Mouse (Mus musculus) brain, embryonic 14.5 days (tissue): Measurements from ENCODE around the gene Rasl11b.

Source experiments
- CTCF ChIP-seq: fragments of 200-500 bp; IDR thresholded peaks from 2 replicates; pipeline ENCODE4 v1.5.1; 2012; ENCODE audit warnings: inconsistent platforms, mild to moderate bottlenecking, moderate library complexity, borderline replicate concordance; ENCODE audit not compliant: insufficient read depth, insufficient read length; ENCODE audit errors: extremely low read depth
- POLR2A ChIP-seq: fragments of 200-500 bp; IDR thresholded peaks from 2 replicates; pipeline ENCODE4 v1.6.1; 2012; ENCODE audit warnings: mild to moderate bottlenecking, inconsistent platforms, borderline replicate concordance; ENCODE audit not compliant: poor library complexity, insufficient read depth, insufficient read length, severe bottlenecking; ENCODE audit errors: extremely low read depth

DNA sequence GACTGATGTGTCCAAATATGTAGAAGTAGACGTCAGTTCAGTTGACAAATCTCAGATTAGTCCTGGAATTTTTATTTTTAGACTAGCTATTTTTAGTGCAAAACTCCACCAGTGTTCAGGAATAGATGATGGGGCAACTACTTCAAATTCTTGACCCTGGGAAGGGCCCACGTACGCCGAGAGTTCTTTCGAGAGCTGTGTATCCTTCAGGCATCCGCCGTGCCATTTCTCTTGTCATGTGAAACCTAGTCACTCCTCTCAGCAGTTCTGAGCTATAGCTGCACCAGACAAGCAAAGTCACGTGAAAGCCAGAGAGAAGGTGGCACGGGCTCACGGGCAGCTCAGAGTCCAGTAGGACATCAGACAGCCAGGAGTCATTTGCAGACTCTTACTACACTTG, 47.5 kb upstream of the Rasl11b start:
- TF ChIP-seq CTCF, result no peak
- no peak for TF ChIP-seq POLR2A
